Mouse (Mus musculus) C2C12 (cell line): ENCODE results near the gene Aff1.

ENCODE experiments used
- CTCF ChIP-seq: IDR thresholded peaks from one replicate; pipeline ENCODE4 v1.5.1; 2011; ENCODE audit not compliant: control insufficient read depth, insufficient read depth, insufficient read length
- USF1 ChIP-seq: IDR thresholded peaks from one replicate; pipeline ENCODE4 v1.6.1; 2011; ENCODE audit warnings: low read depth, mild to moderate bottlenecking, control low read depth, moderate library complexity

GRCm38 (mm10) chr5:103713422-103713821 lies 21.2 kb downstream of the Aff1 start:
- TF ChIP-seq CTCF (no peak), USF1 (no peak)
